Mouse (Mus musculus) forebrain, embryonic 16.5 days (tissue): ENCODE data around the gene Lca5. TPM values are rescaled to one million over a fixed set of nuclear protein-coding genes. Genes with fewer than 3 reads are reported as not detected.
A peak's percentile ranks its signal among the peaks of the same experiment; 100 is the strongest.

Source experiments
- ATAC-seq: fragments of 200-750 bp; cut with Nextera tagmentation; 2 replicates; pipeline ENCODE4 v1.8.0; 2017; ENCODE audit warnings: mild to moderate bottlenecking, moderate library complexity
- H3K27ac ChIP-seq: fragments of 300-500 bp; sonication (generic); 2 replicates; pipeline ENCODE4 v1.5.1; 2014; ENCODE audit warnings: low read length, control low read depth
- H3K27me3 ChIP-seq: fragments of 300-500 bp; sonication (generic); replicated peaks from 2 replicates; pipeline ENCODE4 v1.6.1; 2014; ENCODE audit warnings: low read length; ENCODE audit not compliant: control insufficient read depth, insufficient read depth
- H3K36me3 ChIP-seq: fragments of 300-500 bp; sonication (generic); 2 replicates; pipeline ENCODE4 v1.6.1; 2014; ENCODE audit not compliant: control insufficient read depth, insufficient read depth
- H3K4me1 ChIP-seq: fragments of 300-500 bp; sonication (generic); replicated peaks from 2 replicates; pipeline ENCODE4 v1.6.1; 2014; ENCODE audit warnings: low read length; ENCODE audit not compliant: control insufficient read depth, insufficient read depth
- H3K4me2 ChIP-seq: fragments of 300-500 bp; sonication (generic); 2 replicates; pipeline ENCODE4 v1.6.1; 2014; ENCODE audit warnings: mild to moderate bottlenecking, low read length, control low read depth
- H3K4me3 ChIP-seq: fragments of 300-500 bp; sonication (generic); replicated peaks from 2 replicates; pipeline ENCODE4 v1.5.1; 2014; ENCODE audit warnings: mild to moderate bottlenecking, low read length, control low read depth
- H3K9ac ChIP-seq: fragments of 300-500 bp; sonication (generic); replicated peaks from 2 replicates; pipeline ENCODE4 v1.6.1; 2014; ENCODE audit warnings: low read depth, low read length, control low read depth
- H3K9me3 ChIP-seq: fragments of 300-500 bp; sonication (generic); 2 replicates; pipeline ENCODE4 v1.6.1; 2016; ENCODE audit warnings: low read length; ENCODE audit not compliant: control insufficient read depth
- WGBS: fragments of 180-500 bp; shearing (Covaris S2); extraction: QIAGEN DNeasy Blood & Tissue Kit; methylation state at CpG from one replicate; pipeline ENCODE4 v1.1.7; 2014; 5-methylcytosine and 5-hydroxymethylcytosine counted together
- polyA plus RNA-seq: library from polyadenylated mRNA; unstranded; fragments of >200 nt; fragmentation: Nextera tagmentation; extraction: Ambion mirVana; gene quantifications from 2 replicates; pipeline ENCODE4 v1.2.1, GENCODE M21; 2015

Gene Lca5
- polyA plus RNA-seq, 1 experiment from 2014 or later: 19.3 TPM

DNA sequence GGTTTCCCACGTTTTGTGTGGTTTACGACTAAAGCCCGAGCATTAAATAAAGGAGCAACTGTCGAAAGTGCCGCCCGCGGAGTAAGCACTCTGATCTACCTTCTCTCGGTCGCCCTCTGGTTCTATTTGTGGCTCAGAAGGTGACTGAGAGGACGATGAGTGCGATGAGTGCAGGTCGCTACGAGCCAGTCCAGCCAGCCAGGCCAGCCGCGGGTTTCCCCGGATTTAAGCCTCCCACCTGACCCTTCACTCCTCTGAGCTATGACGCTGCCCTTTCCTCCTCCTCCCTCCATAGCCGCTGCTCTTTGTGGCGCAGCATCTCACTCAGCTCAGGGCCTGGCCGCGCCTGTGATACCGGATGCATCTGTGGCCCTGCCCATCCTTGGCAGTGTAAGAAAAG, 6.8 kb upstream of the Lca5 start:
- no peaks in the 10 kb centered on the region for H3K27me3 ChIP-seq
- H3K4me3 ChIP-seq: peak overlapping the region; percentile 49
- WGBS: 1% methylated on average over 22 of the region's 22 CpGs
- ATAC-seq: peak; percentile 82
- peak overlapping the region; percentile 66 for H3K9ac ChIP-seq
- no peaks in the 10 kb centered on the region for H3K9me3 ChIP-seq
- peak overlapping the region; percentile 72 for H3K4me2 ChIP-seq
- H3K36me3 ChIP-seq: no peaks in the 10 kb centered on the region
- 0 out of 2 replicates have a peak overlapping the region, but pooled peaks have one; percentile 5 for H3K27ac ChIP-seq
- peaks cover 8% of the 10 kb centered on the region; the same call in 1 of the 2 replicates for H3K4me1 ChIP-seq

DNA sequence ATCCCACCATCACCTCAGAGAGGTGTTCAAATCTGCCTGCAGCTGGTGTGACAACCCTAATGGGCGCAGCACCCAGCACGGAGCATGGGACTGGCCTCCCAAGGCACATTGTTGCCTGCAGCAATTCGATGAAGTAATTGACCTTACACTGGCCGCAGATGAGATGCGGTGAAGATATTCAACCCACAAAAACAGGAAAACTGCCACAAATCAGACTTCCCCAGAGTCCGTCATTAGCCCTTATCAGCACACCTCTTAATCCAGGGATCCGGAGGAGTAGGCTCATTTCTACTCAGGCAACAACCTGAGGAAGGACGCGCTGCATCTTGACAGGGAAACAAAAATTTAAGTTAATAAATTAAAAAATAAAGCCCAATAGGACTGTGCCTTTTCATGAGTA, 6.2 kb upstream of the Lca5 start:
- ATAC-seq: peak; percentile 27; the same call in 1 of the 2 replicates
- Histone ChIP-seq H3K4me1 (peaks cover 8% of the 10 kb centered on the region; the same call in 1 of the 2 replicates), H3K9ac (peak overlapping the region; percentile 66), H3K36me3 (no peaks in the 10 kb centered on the region), H3K9me3 (no peaks in the 10 kb centered on the region), H3K27me3 (no peaks in the 10 kb centered on the region), H3K4me2 (peak overlapping the region; percentile 72), H3K4me3 (peak overlapping the region; percentile 49), H3K27ac (no peak overlapping the region)
- WGBS: 74% methylated on average over 9 of the region's 9 CpGs

DNA sequence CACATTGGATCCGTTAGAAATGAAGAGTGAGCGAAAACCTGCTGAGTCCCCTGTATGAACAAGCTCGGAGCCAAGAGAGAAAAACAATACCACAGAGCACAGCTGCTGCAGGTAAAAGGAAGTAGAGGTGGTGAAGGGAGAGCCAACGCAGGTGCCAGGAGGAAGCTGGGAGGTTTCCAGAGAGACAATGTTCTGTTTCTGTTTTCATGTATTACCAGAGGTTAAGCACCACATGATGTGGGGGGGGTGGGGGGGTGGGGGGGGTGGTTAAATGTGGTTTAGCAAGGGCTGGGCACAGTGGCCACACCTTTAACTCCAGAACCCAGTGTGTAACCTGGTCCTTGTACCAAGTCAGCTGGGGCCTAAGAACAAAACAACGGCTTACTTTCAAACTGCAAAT, 3.3 kb downstream of the Lca5 start:
- H3K4me2 ChIP-seq: no peak overlapping the region
- ATAC-seq: no peak
- H3K4me3 ChIP-seq: no peak overlapping the region
- no peaks in the 10 kb centered on the region for H3K36me3 ChIP-seq
- no peak overlapping the region for H3K9ac ChIP-seq
- H3K27ac ChIP-seq: no peak overlapping the region
- H3K27me3 ChIP-seq: no peaks in the 10 kb centered on the region
- peaks cover 11% of the 10 kb centered on the region for H3K4me1 ChIP-seq
- no peaks in the 10 kb centered on the region for H3K9me3 ChIP-seq
- WGBS: 88% methylated on average over 5 of the region's 5 CpGs

DNA sequence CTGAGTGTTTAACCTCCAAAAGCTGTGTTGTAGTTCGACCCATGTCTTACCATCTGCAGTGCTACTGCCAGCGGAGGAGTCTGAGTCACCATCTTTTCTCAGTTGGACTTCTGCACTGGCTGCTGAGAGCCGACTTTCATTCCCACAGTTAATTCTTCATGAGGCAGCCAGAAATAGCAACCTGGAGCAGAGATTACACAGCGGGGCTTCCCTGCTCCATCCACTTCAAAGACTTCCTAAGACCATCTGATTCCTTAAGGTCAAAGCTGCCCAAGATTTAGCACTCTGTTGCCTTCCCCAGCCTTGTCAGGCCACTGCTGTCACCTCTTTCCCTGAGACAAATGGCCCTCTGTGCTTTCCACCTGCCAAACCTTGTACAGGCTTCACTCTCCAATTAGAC, 6.4 kb downstream of the Lca5 start:
- Histone ChIP-seq H3K36me3 (no peaks in the 10 kb centered on the region), H3K4me3 (no peak overlapping the region), H3K9me3 (no peaks in the 10 kb centered on the region), H3K4me1 (no peaks in the 10 kb centered on the region; the same call in 1 of the 2 replicates), H3K4me2 (no peak overlapping the region), H3K9ac (no peak overlapping the region), H3K27me3 (no peaks in the 10 kb centered on the region), H3K27ac (no peak overlapping the region)
- no peak for ATAC-seq
- WGBS: 62% methylated on average over 4 of the region's 4 CpGs

DNA sequence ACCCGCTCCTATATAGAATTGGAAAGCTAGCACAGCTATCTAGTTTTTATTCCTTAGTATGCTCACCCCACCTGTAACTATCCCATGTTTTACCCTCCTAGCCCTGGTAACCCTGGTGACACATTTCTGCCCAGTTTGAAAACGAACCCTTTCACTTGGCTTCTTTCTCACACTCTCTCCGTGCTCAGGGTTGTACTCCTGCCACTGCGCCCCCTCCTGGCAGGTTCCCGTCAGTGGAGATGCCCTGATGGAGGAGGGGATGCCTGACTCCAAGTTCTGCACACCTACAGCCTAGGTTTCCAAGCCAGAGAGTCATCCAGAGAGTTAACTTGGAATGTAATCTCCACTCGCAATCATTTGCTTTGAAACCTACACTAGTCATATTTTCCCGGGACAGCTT, 7.3 kb downstream of the Lca5 start:
- no peak overlapping the region for H3K4me2 ChIP-seq
- no peaks in the 10 kb centered on the region for H3K36me3 ChIP-seq
- no peak overlapping the region for H3K9ac ChIP-seq
- WGBS: 62% methylated on average over 7 of the region's 7 CpGs
- H3K27ac ChIP-seq: no peak overlapping the region
- H3K4me3 ChIP-seq: no peak overlapping the region
- H3K27me3 ChIP-seq: no peaks in the 10 kb centered on the region
- no peaks in the 10 kb centered on the region for H3K9me3 ChIP-seq
- H3K4me1 ChIP-seq: no peaks in the 10 kb centered on the region; the same call in 1 of the 2 replicates
- ATAC-seq: no peak

- ATAC-seq: no peak
- H3K9ac ChIP-seq: no peak overlapping the region
- H3K27ac ChIP-seq: no peak overlapping the region
- no peaks in the 10 kb centered on the region for H3K27me3 ChIP-seq
- peaks cover 9% of the 10 kb centered on the region for H3K36me3 ChIP-seq
- H3K4me2 ChIP-seq: no peak overlapping the region
- H3K4me3 ChIP-seq: no peak overlapping the region
- H3K4me1 ChIP-seq: no peaks in the 10 kb centered on the region
- 85% methylated on average over 4 of the region's 4 CpGs for WGBS
- no peaks in the 10 kb centered on the region; the same call in 1 of the 2 replicates for H3K9me3 ChIP-seq
Measured at GRCm38 (mm10) chr9:83427926-83428325, 13.0 kb downstream of the Lca5 start.

DNA sequence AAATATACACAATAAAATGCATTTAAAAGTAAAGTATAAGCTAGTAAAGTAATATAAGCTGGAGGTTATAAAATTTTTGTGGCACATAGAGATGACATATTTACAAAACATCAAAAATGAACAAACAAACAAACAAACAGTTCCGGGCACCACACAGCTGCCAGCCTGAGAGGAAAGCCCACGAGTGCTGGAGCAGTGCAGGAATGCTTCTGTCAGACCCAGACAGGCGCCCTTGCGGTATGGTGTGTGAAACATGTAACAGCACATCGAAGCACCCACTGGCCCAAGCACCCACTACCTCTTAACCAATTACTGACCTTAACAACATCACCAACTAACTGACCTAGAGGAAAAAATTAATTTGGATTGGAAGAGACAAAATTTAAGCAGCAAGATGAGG, 22.0 kb downstream of the Lca5 start:
- Histone ChIP-seq H3K9ac (no peak overlapping the region), H3K4me2 (no peak overlapping the region), H3K9me3 (peaks cover 4% of the 10 kb centered on the region; the same call in 1 of the 2 replicates), H3K4me3 (no peak overlapping the region), H3K27me3 (no peaks in the 10 kb centered on the region), H3K36me3 (peaks cover 22% of the 10 kb centered on the region), H3K27ac (no peak overlapping the region), H3K4me1 (no peaks in the 10 kb centered on the region)
- peak; percentile 49; the same call in 1 of the 2 replicates for ATAC-seq
- 83% methylated on average over 5 of the region's 5 CpGs for WGBS

GRCm38 (mm10) chr9:83413046-83413445, 27.9 kb downstream of the Lca5 start:
- Histone ChIP-seq H3K4me3 (no peak overlapping the region), H3K36me3 (peaks cover 12% of the 10 kb centered on the region), H3K9me3 (peaks cover 4% of the 10 kb centered on the region; the same call in 1 of the 2 replicates), H3K4me2 (no peak overlapping the region), H3K27ac (no peak overlapping the region), H3K4me1 (no peaks in the 10 kb centered on the region), H3K9ac (no peak overlapping the region), H3K27me3 (no peaks in the 10 kb centered on the region)
- 74% methylated on average over 10 of the region's 10 CpGs for WGBS
- no peak for ATAC-seq

DNA sequence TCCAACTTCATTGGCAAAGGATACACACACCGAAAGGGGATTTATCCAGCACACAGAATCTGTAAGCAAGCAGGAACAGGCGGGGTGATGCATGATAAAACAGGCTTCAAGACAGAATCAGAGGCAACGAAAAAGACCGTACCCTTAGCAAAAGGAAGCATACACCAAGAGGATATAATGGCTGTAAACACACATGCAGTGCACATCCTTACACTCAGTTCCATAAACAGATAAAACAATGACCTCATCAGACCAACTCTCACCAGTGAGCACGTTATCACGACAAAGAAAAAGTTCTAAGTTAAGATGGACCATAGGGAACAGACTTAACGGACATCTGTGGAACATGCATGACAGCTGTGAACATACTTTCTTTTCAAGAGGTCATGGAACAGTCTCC, 35.8 kb downstream of the Lca5 start:
- no peak overlapping the region for H3K27ac ChIP-seq
- ATAC-seq: no peak
- WGBS: 74% methylated on average over 7 of the region's 7 CpGs
- H3K4me2 ChIP-seq: no peak overlapping the region
- H3K9ac ChIP-seq: no peak overlapping the region
- no peaks in the 10 kb centered on the region; the same call in 1 of the 2 replicates for H3K36me3 ChIP-seq
- H3K9me3 ChIP-seq: no peaks in the 10 kb centered on the region
- no peak overlapping the region for H3K4me3 ChIP-seq
- no peaks in the 10 kb centered on the region for H3K27me3 ChIP-seq
- no peaks in the 10 kb centered on the region for H3K4me1 ChIP-seq

DNA sequence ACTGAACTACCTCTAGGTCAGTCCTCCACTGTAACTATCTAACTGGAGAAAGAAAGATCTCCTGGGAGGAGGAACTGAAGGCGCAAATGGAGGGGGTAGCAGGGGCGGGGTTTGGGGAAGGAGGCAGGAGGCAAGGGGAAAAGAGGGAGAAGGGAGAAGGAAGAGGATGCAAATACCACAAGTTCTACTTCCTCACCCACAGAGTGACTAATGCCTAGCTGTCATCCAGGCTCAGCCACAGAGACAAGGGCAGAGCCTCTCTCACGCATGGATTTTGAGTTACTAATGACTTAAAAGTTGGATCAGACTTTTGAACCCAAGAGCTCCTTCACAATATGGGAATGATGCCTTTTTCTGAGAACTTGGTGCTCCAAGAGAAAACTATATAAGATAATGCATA, 40.1 kb downstream of the Lca5 start:
- 65% methylated on average over 3 of the region's 3 CpGs for WGBS
- Histone ChIP-seq H3K4me1 (no peaks in the 10 kb centered on the region), H3K4me2 (no peak overlapping the region), H3K36me3 (no peaks in the 10 kb centered on the region; the same call in 1 of the 2 replicates), H3K9me3 (no peaks in the 10 kb centered on the region), H3K9ac (no peak overlapping the region), H3K4me3 (no peak overlapping the region), H3K27me3 (no peaks in the 10 kb centered on the region), H3K27ac (no peak overlapping the region)
- no peak for ATAC-seq
